Mouse (Mus musculus): ENCODE measurements around the gene Ankrd31. TPM values are rescaled to one million over a fixed set of nuclear protein-coding genes. Genes with fewer than 3 reads are reported as not detected.

Ankrd31 gene
- 80.4 TPM for polyA plus RNA-seq (2014; fragmentation: Illumina TruSeq; extraction: RNeasy Lipid Tissue Mini Kit (QIAGEN cat#74804); ENCODE audit: low read depth, low replicate concordance)

DNA sequence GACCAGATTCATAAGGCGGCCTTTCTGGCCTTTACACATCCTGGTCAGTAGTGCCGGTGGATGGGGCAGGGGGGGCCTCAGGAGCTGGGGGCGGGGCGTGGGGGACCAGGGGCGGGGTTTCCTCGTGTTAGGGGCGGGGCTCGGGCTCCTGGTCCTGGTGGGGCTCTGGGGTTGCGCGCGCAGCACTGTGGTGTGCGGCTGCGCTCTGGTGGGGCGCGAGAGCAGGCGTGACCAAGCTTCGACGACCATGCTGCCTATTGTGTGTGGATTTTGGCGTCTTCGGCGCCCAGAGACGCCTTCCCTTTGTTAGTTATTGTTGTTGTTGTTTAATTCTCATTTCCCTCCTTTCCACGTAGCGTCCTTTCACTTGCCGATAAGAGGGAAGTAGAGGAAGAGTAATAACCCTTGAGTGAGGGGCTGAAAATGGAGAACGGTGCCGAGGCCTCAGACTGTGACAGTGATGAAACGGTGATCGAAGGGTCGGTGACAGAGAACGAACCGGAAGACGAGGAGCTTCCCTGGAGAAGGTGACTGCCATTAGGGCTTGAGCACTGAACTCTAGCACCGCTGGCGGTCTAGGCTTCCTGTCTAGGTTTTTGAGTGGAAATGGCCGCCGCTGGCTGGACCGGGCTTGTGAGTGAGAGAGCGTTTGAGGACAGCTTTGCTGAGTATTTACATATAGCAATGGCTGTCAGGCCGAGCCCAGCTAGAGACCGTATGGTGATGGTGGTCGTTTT, at the start of gene Ankrd31:
Gene Ankrd31, plus strand, starts transcription at position 164 of the 737 bp plus-strand sequence.

DNA sequence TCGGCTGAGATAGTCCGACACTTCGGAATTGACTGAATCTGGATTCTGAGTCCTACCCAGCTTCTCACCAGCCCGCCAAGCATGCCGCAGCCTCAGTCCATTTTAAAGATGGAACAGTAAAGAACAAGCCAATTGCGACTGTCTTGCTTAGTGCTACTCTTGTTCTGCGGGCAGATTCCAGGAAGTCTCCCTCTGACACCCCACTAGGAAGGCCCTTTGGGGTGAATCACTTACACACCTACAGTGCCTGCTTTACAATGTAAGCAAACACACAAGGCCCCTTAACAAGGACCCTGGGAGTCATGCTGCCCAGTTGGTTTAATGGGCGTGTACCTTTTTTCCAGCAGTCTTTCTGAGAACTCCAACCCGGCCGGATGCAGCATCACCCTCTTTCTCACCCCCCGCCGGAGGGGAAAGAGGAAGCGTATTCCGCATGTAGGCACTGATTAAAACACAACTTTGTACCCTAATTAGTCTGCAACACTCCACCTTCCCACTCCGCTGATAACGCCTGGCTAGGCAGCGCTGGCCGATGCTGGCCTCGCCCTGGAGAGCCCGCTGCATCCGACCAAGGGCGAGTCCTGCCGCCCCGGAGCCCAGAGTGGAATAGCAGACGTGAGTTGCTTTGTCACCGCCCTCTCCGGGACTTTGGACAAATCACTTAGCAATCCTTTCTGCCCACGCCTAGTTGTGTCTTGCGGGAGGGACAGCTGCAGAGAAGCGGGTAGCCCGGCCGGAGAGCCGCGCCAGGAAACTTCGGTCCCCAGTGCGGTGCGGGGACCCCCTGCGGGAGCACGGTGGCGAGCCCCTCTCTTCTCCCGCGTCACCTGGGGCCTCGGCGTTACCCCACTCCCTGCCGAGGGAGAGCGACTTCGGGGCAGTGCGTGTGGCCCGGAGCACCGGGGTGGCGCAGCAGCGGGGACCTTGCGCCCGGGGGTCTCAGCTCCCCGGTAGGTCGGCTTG, 176.2 kb downstream of the Ankrd31 start, which contains the start of gene Gcnt4:
Gene Gcnt4, plus strand, starts transcription at position 691 of the 963 bp plus-strand sequence.

Other genes with a start within 250 kb of the Ankrd31 start
- 163 TPM for gene Polk, start 205.7 kb upstream of the Ankrd31 start, polyA plus RNA-seq (2014; fragmentation: Illumina TruSeq; extraction: RNeasy Lipid Tissue Mini Kit (QIAGEN cat#74804); ENCODE audit: low read depth, low replicate concordance)
- gene Col4a3bp, start 205.7 kb upstream of the Ankrd31 start, polyA plus RNA-seq (2014; fragmentation: Illumina TruSeq; extraction: RNeasy Lipid Tissue Mini Kit (QIAGEN cat#74804); ENCODE audit: low read depth, low replicate concordance): 209 TPM
- gene Hmgcr, start 77.3 kb upstream of the Ankrd31 start, polyA plus RNA-seq (2014; fragmentation: Illumina TruSeq; extraction: RNeasy Lipid Tissue Mini Kit (QIAGEN cat#74804); ENCODE audit: low read depth, low replicate concordance): 40.4 TPM
- gene Gcnt4, start 176.4 kb downstream of the Ankrd31 start, polyA plus RNA-seq (2014; fragmentation: Illumina TruSeq; extraction: RNeasy Lipid Tissue Mini Kit (QIAGEN cat#74804); ENCODE audit: low read depth, low replicate concordance): 3.0 TPM

Measured in testis, adult 10 weeks (tissue).